Mouse (Mus musculus): ENCODE measurements at regions not wholly inside any gene's neighbourhood (a gene's known extent, or its start where the extent isn't known, plus 50 kb on each side); places are given as distances from the start of the nearest gene placed in this dataset.

- H3K4me2 ChIP-seq (ENCODE audit: low read depth, low read length, severe bottlenecking): no peak overlapping the region
- 91% methylated on average over 6 of the region's 6 CpGs for WGBS
- no peaks in the 10 kb centered on the region for H3K36me3 ChIP-seq (ENCODE audit: control insufficient read depth, insufficient read depth, low read length)
Measured at GRCm38 (mm10) chr1:177525141-177525540, 83.0 kb downstream of the Zbtb18 start.

GRCm38 (mm10) chr1:177531791-177532190 is 89.6 kb downstream of the Zbtb18 start:
- H3K27ac ChIP-seq (ENCODE audit: low read depth, low read length): no peak overlapping the region
- H3K9ac ChIP-seq (ENCODE audit: low read length): no peak overlapping the region
- 69% methylated on average over 2 of the region's 2 CpGs for WGBS
- H3K4me1 ChIP-seq (replicated peaks; ENCODE audit: control insufficient read depth, insufficient read depth, low read length): no peaks in the 10 kb centered on the region
- H3K4me2 ChIP-seq (ENCODE audit: low read depth, low read length, severe bottlenecking): no peak overlapping the region
- H3K9me3 ChIP-seq (ENCODE audit: control insufficient read depth, low read length): no peaks in the 10 kb centered on the region
- DNase-seq (ENCODE audit: low spot score) (no peak), ATAC-seq (replicated peaks; ENCODE audit: low FRiP score) (no peak)
- no peak overlapping the region for H3K4me3 ChIP-seq (ENCODE audit: low read depth, low read length)
- H3K27me3 ChIP-seq (ENCODE audit: control insufficient read depth, insufficient read depth, low read length): no peaks in the 10 kb centered on the region
- no peaks in the 10 kb centered on the region for H3K36me3 ChIP-seq (ENCODE audit: control insufficient read depth, insufficient read depth, low read length)

More at GRCm38 (mm10) chr1:177525141-177525540, 83.0 kb downstream of the Zbtb18 start:
- Histone ChIP-seq H3K27ac (ENCODE audit: low read depth, low read length) (no peak overlapping the region), H3K4me1 (replicated peaks; ENCODE audit: control insufficient read depth, insufficient read depth, low read length) (no peaks in the 10 kb centered on the region), H3K27me3 (ENCODE audit: control insufficient read depth, insufficient read depth, low read length) (no peaks in the 10 kb centered on the region), H3K9ac (ENCODE audit: low read length) (no peak overlapping the region), H3K4me3 (ENCODE audit: low read depth, low read length) (no peak overlapping the region), H3K9me3 (ENCODE audit: control insufficient read depth, low read length) (no peaks in the 10 kb centered on the region)
- ATAC-seq (replicated peaks; ENCODE audit: low FRiP score) (no peak), DNase-seq (ENCODE audit: low spot score) (no peak)

- Histone ChIP-seq H3K4me3 (ENCODE audit: low read depth, low read length) (no peak overlapping the region), H3K4me2 (ENCODE audit: low read depth, low read length, severe bottlenecking) (no peak overlapping the region), H3K9ac (ENCODE audit: low read length) (no peak overlapping the region), H3K27me3 (ENCODE audit: control insufficient read depth, insufficient read depth, low read length) (no peaks in the 10 kb centered on the region), H3K9me3 (ENCODE audit: control insufficient read depth, low read length) (no peaks in the 10 kb centered on the region), H3K27ac (ENCODE audit: low read depth, low read length) (no peak overlapping the region), H3K4me1 (replicated peaks; ENCODE audit: control insufficient read depth, insufficient read depth, low read length) (no peaks in the 10 kb centered on the region), H3K36me3 (ENCODE audit: control insufficient read depth, insufficient read depth, low read length) (no peaks in the 10 kb centered on the region)
- 82% methylated on average over 2 of the region's 2 CpGs for WGBS
- DNase-seq (ENCODE audit: low spot score) (no peak), ATAC-seq (replicated peaks; ENCODE audit: low FRiP score) (no peak)
Measured at GRCm38 (mm10) chr1:177532656-177533055, 90.5 kb downstream of the Zbtb18 start.

GRCm38 (mm10) chr1:177533332-177533731 is 91.2 kb downstream of the Zbtb18 start:
- Histone ChIP-seq H3K36me3 (ENCODE audit: control insufficient read depth, insufficient read depth, low read length) (no peaks in the 10 kb centered on the region), H3K4me1 (replicated peaks; ENCODE audit: control insufficient read depth, insufficient read depth, low read length) (no peaks in the 10 kb centered on the region), H3K4me2 (ENCODE audit: low read depth, low read length, severe bottlenecking) (no peak overlapping the region), H3K9me3 (ENCODE audit: control insufficient read depth, low read length) (no peaks in the 10 kb centered on the region), H3K27me3 (ENCODE audit: control insufficient read depth, insufficient read depth, low read length) (no peaks in the 10 kb centered on the region), H3K27ac (ENCODE audit: low read depth, low read length) (no peak overlapping the region), H3K4me3 (ENCODE audit: low read depth, low read length) (no peak overlapping the region), H3K9ac (ENCODE audit: low read length) (no peak overlapping the region)
- WGBS: 85% methylated on average over 2 of the region's 2 CpGs
- no peak for ATAC-seq (replicated peaks; ENCODE audit: low FRiP score)
- DNase-seq (ENCODE audit: low spot score): no peak

- no peaks in the 10 kb centered on the region for H3K36me3 ChIP-seq (ENCODE audit: control insufficient read depth, insufficient read depth, low read length)
- no peak overlapping the region for H3K9ac ChIP-seq (ENCODE audit: low read length)
- H3K27ac ChIP-seq (ENCODE audit: low read depth, low read length): no peak overlapping the region
- H3K4me3 ChIP-seq (ENCODE audit: low read depth, low read length): no peak overlapping the region
- no peaks in the 10 kb centered on the region for H3K27me3 ChIP-seq (ENCODE audit: control insufficient read depth, insufficient read depth, low read length)
- no peaks in the 10 kb centered on the region for H3K4me1 ChIP-seq (replicated peaks; ENCODE audit: control insufficient read depth, insufficient read depth, low read length)
- no peak for ATAC-seq (replicated peaks; ENCODE audit: low FRiP score)
- 84% methylated on average over 15 of the region's 15 CpGs for WGBS
- DNase-seq (ENCODE audit: low spot score): no peak
- no peaks in the 10 kb centered on the region for H3K9me3 ChIP-seq (ENCODE audit: control insufficient read depth, low read length)
- no peak overlapping the region for H3K4me2 ChIP-seq (ENCODE audit: low read depth, low read length, severe bottlenecking)
Measured at GRCm38 (mm10) chr1:177545031-177545735, 103.0 kb downstream of the Zbtb18 start.

GRCm38 (mm10) chr1:177547716-177548115 is 105.6 kb downstream of the Zbtb18 start:
- H3K4me1 ChIP-seq (replicated peaks; ENCODE audit: control insufficient read depth, insufficient read depth, low read length): no peaks in the 10 kb centered on the region
- H3K4me2 ChIP-seq (ENCODE audit: low read depth, low read length, severe bottlenecking): no peak overlapping the region
- no peak overlapping the region for H3K27ac ChIP-seq (ENCODE audit: low read depth, low read length)
- H3K9me3 ChIP-seq (ENCODE audit: control insufficient read depth, low read length): no peaks in the 10 kb centered on the region
- no peaks in the 10 kb centered on the region for H3K27me3 ChIP-seq (ENCODE audit: control insufficient read depth, insufficient read depth, low read length)
- no peak overlapping the region for H3K9ac ChIP-seq (ENCODE audit: low read length)
- ATAC-seq (replicated peaks; ENCODE audit: low FRiP score) (no peak), DNase-seq (ENCODE audit: low spot score) (no peak)
- WGBS: 93% methylated on average over 6 of the region's 6 CpGs
- no peak overlapping the region for H3K4me3 ChIP-seq (ENCODE audit: low read depth, low read length)
- no peaks in the 10 kb centered on the region for H3K36me3 ChIP-seq (ENCODE audit: control insufficient read depth, insufficient read depth, low read length)

- H3K36me3 ChIP-seq (ENCODE audit: control insufficient read depth, insufficient read depth, low read length): no peaks in the 10 kb centered on the region
- H3K4me2 ChIP-seq (ENCODE audit: low read depth, low read length, severe bottlenecking): peak overlapping the region; percentile 36; the same call in 1 of the 2 replicates
- peak overlapping the region; percentile 9; the same call in 1 of the 2 replicates for H3K27ac ChIP-seq (ENCODE audit: low read depth, low read length)
- 23% methylated on average over 15 of the region's 15 CpGs for WGBS
- DNase-seq (ENCODE audit: low spot score) (peak; percentile 54), ATAC-seq (replicated peaks; ENCODE audit: low FRiP score) (peak; percentile 89)
- no peaks in the 10 kb centered on the region for H3K9me3 ChIP-seq (ENCODE audit: control insufficient read depth, low read length)
- H3K4me1 ChIP-seq (replicated peaks; ENCODE audit: control insufficient read depth, insufficient read depth, low read length): peaks cover 7% of the 10 kb centered on the region
- no peaks in the 10 kb centered on the region for H3K27me3 ChIP-seq (ENCODE audit: control insufficient read depth, insufficient read depth, low read length)
- H3K9ac ChIP-seq (ENCODE audit: low read length): peak overlapping the region; percentile 32
- H3K4me3 ChIP-seq (ENCODE audit: low read depth, low read length): no peak overlapping the region
Measured at GRCm38 (mm10) chr1:177555471-177556291, 113.5 kb downstream of the Zbtb18 start.

GRCm38 (mm10) chr1:177557432-177557831 is 115.3 kb downstream of the Zbtb18 start:
- H3K9me3 ChIP-seq (ENCODE audit: control insufficient read depth, low read length): no peaks in the 10 kb centered on the region
- H3K27me3 ChIP-seq (ENCODE audit: control insufficient read depth, insufficient read depth, low read length): no peaks in the 10 kb centered on the region
- no peak overlapping the region for H3K4me2 ChIP-seq (ENCODE audit: low read depth, low read length, severe bottlenecking)
- no peak overlapping the region for H3K4me3 ChIP-seq (ENCODE audit: low read depth, low read length)
- no peak overlapping the region for H3K27ac ChIP-seq (ENCODE audit: low read depth, low read length)
- no peaks in the 10 kb centered on the region for H3K36me3 ChIP-seq (ENCODE audit: control insufficient read depth, insufficient read depth, low read length)
- peaks cover 10% of the 10 kb centered on the region for H3K4me1 ChIP-seq (replicated peaks; ENCODE audit: control insufficient read depth, insufficient read depth, low read length)
- no peak overlapping the region for H3K9ac ChIP-seq (ENCODE audit: low read length)
- DNase-seq (ENCODE audit: low spot score) (no peak), ATAC-seq (replicated peaks; ENCODE audit: low FRiP score) (no peak)
- WGBS: 88% methylated on average over 6 of the region's 6 CpGs

Data from forebrain, embryonic 11.5 days (tissue).